Mouse (Mus musculus): ENCODE measurements around the gene Cenpo. TPM values are rescaled to one million over a fixed set of nuclear protein-coding genes. Genes with fewer than 3 reads are reported as not detected.

Cenpo gene
- total and polyA plus RNA-seq, 2 experiments from 2014 or later = 4.9 to 6.7 TPM

- Histone ChIP-seq H3K9ac (no peak overlapping the region), H3K4me1 (ENCODE audit: insufficient read depth) (no peaks in the 10 kb centered on the region), H3K9me3 (ENCODE audit: low read length) (no peaks in the 10 kb centered on the region), H3K27ac (ENCODE audit: low read depth, low read length) (no peak overlapping the region), H3K4me3 (ENCODE audit: low read depth, low read length) (no peak overlapping the region), H3K27me3 (ENCODE audit: insufficient read depth, low read length) (no peaks in the 10 kb centered on the region), H3K36me3 (ENCODE audit: insufficient read depth) (no peaks in the 10 kb centered on the region), H3K4me2 (ENCODE audit: low read depth) (no peak overlapping the region)
- DNase-seq (no peak), ATAC-seq (no peak)
- no peak for TF ChIP-seq CTCF (IDR thresholded peaks at IDR 0.05; ENCODE audit: low read depth)
- 75% methylated on average over 3 of the region's 3 CpGs for WGBS
Observed at GRCm38 (mm10) chr12:4166970-4167369, 67.1 kb downstream of the Cenpo start.

- no peaks in the 10 kb centered on the region for H3K4me1 ChIP-seq (ENCODE audit: insufficient read depth)
- H3K36me3 ChIP-seq (ENCODE audit: insufficient read depth) = no peaks in the 10 kb centered on the region
- H3K4me2 ChIP-seq (ENCODE audit: low read depth) = no peak overlapping the region
- no peak overlapping the region for H3K4me3 ChIP-seq (ENCODE audit: low read depth, low read length)
- H3K9ac ChIP-seq = no peak overlapping the region
- DNase-seq (no peak), ATAC-seq (no peak)
- WGBS = 29% methylated on average over 2 of the region's 2 CpGs
- H3K27ac ChIP-seq (ENCODE audit: low read depth, low read length) = no peak overlapping the region
- no peak for TF ChIP-seq CTCF (IDR thresholded peaks at IDR 0.05; ENCODE audit: low read depth)
- H3K9me3 ChIP-seq (ENCODE audit: low read length) = no peaks in the 10 kb centered on the region
- H3K27me3 ChIP-seq (ENCODE audit: insufficient read depth, low read length) = no peaks in the 10 kb centered on the region
Observed at GRCm38 (mm10) chr12:4162886-4163285, 71.2 kb downstream of the Cenpo start.

GRCm38 (mm10) chr12:4160322-4160721, 73.8 kb downstream of the Cenpo start:
- no peak for DNase-seq
- H3K4me3 ChIP-seq (ENCODE audit: low read depth, low read length) = no peak overlapping the region
- no peak overlapping the region for H3K27ac ChIP-seq (ENCODE audit: low read depth, low read length)
- no peak overlapping the region for H3K9ac ChIP-seq
- no peaks in the 10 kb centered on the region for H3K9me3 ChIP-seq (ENCODE audit: low read length)
- no peaks in the 10 kb centered on the region for H3K36me3 ChIP-seq (ENCODE audit: insufficient read depth)
- no peaks in the 10 kb centered on the region for H3K4me1 ChIP-seq (ENCODE audit: insufficient read depth)
- WGBS = 72% methylated on average over 7 of the region's 7 CpGs
- ATAC-seq = no peak
- no peak overlapping the region for H3K4me2 ChIP-seq (ENCODE audit: low read depth)
- TF ChIP-seq CTCF (IDR thresholded peaks at IDR 0.05; ENCODE audit: low read depth) = no peak
- H3K27me3 ChIP-seq (ENCODE audit: insufficient read depth, low read length) = no peaks in the 10 kb centered on the region

- no peak overlapping the region for H3K9ac ChIP-seq
- no peaks in the 10 kb centered on the region for H3K9me3 ChIP-seq (ENCODE audit: low read length)
- H3K36me3 ChIP-seq (ENCODE audit: insufficient read depth) = no peaks in the 10 kb centered on the region
Observed at GRCm38 (mm10) chr12:4158868-4159632, 75.0 kb downstream of the Cenpo start.

GRCm38 (mm10) chr12:4158179-4158578, 75.9 kb downstream of the Cenpo start:
- no peaks in the 10 kb centered on the region for H3K27me3 ChIP-seq (ENCODE audit: insufficient read depth, low read length)
- H3K27ac ChIP-seq (ENCODE audit: low read depth, low read length) = no peak overlapping the region
- DNase-seq = no peak
- no peak for TF ChIP-seq CTCF (IDR thresholded peaks at IDR 0.05; ENCODE audit: low read depth)
- no peaks in the 10 kb centered on the region for H3K36me3 ChIP-seq (ENCODE audit: insufficient read depth)
- no peak overlapping the region for H3K4me3 ChIP-seq (ENCODE audit: low read depth, low read length)
- WGBS = 96% methylated on average over 3 of the region's 3 CpGs
- no peaks in the 10 kb centered on the region for H3K9me3 ChIP-seq (ENCODE audit: low read length)
- no peak overlapping the region for H3K4me2 ChIP-seq (ENCODE audit: low read depth)
- H3K4me1 ChIP-seq (ENCODE audit: insufficient read depth) = no peaks in the 10 kb centered on the region
- H3K9ac ChIP-seq = no peak overlapping the region
- ATAC-seq = no peak

More at GRCm38 (mm10) chr12:4158868-4159632, 75.0 kb downstream of the Cenpo start:
- H3K4me2 ChIP-seq (ENCODE audit: low read depth) = no peak overlapping the region
- 89% methylated on average over 7 of the region's 7 CpGs for WGBS
- no peaks in the 10 kb centered on the region for H3K4me1 ChIP-seq (ENCODE audit: insufficient read depth)
- DNase-seq (no peak), ATAC-seq (no peak)
- H3K27me3 ChIP-seq (ENCODE audit: insufficient read depth, low read length) = no peaks in the 10 kb centered on the region
- TF ChIP-seq CTCF (IDR thresholded peaks at IDR 0.05; ENCODE audit: low read depth) = no peak
- H3K4me3 ChIP-seq (ENCODE audit: low read depth, low read length) = no peak overlapping the region
- H3K27ac ChIP-seq (ENCODE audit: low read depth, low read length) = no peak overlapping the region

- Histone ChIP-seq H3K36me3 (ENCODE audit: insufficient read depth) (no peaks in the 10 kb centered on the region), H3K4me2 (ENCODE audit: low read depth) (no peak overlapping the region), H3K4me1 (ENCODE audit: insufficient read depth) (no peaks in the 10 kb centered on the region), H3K9me3 (ENCODE audit: low read length) (no peaks in the 10 kb centered on the region), H3K27ac (ENCODE audit: low read depth, low read length) (no peak overlapping the region), H3K9ac (no peak overlapping the region), H3K27me3 (ENCODE audit: insufficient read depth, low read length) (no peaks in the 10 kb centered on the region), H3K4me3 (ENCODE audit: low read depth, low read length) (no peak overlapping the region)
- ATAC-seq = no peak
- no peak for TF ChIP-seq CTCF (IDR thresholded peaks at IDR 0.05; ENCODE audit: low read depth)
- no peak for DNase-seq
- 56% methylated on average over 2 of the region's 2 CpGs for WGBS
Observed at GRCm38 (mm10) chr12:4157466-4157865, 76.6 kb downstream of the Cenpo start.

- DNase-seq (no peak), ATAC-seq (no peak)
- Histone ChIP-seq H3K36me3 (ENCODE audit: insufficient read depth) (no peaks in the 10 kb centered on the region), H3K4me1 (ENCODE audit: insufficient read depth) (no peaks in the 10 kb centered on the region), H3K27me3 (ENCODE audit: insufficient read depth, low read length) (no peaks in the 10 kb centered on the region), H3K4me2 (ENCODE audit: low read depth) (no peak overlapping the region), H3K27ac (ENCODE audit: low read depth, low read length) (no peak overlapping the region), H3K9me3 (ENCODE audit: low read length) (no peaks in the 10 kb centered on the region), H3K9ac (no peak overlapping the region), H3K4me3 (ENCODE audit: low read depth, low read length) (no peak overlapping the region)
- whole genome bisulfite sequencing = 92% methylated on average over 3 of the region's 3 CpGs
- no peak for TF ChIP-seq CTCF (IDR thresholded peaks at IDR 0.05; ENCODE audit: low read depth)
Observed at GRCm38 (mm10) chr12:4151969-4152368, 82.1 kb downstream of the Cenpo start.

Measured in forebrain, postnatal 0 days (tissue).